Mouse (Mus musculus) G1E (cell line): ENCODE measurements around the gene Ppef2.

Experiments
- CTCF ChIP-seq: IDR thresholded peaks from 2 replicates; pipeline ENCODE4 v1.5.1; 2012; ENCODE audit warnings: low read depth, low read length, inconsistent platforms, mixed read lengths
- POLR2AphosphoS5 ChIP-seq: IDR thresholded peaks from 2 replicates; pipeline ENCODE4 v1.6.1; 2012; ENCODE audit warnings: low read depth, low read length, inconsistent platforms; ENCODE audit not compliant: insufficient replicate concordance

DNA sequence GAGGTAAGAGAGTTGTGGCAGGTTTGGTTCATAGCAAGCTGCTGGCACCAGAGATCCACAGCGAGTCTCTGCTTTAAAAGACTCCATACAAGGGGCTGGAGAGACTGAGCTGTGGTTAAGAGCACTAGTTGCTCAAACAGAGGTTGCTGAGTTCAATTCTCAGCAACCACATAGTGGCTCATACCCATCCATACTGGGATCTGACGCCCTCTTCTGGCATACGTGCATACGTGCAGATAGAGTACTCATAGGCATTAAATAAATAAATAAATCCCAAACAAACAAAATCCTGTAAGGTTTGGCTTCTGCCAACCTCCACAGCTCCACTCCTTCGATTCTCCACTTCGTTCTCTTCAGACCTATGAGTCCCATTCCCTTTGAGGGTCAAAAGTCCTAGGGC lies 4.0 kb downstream of the Ppef2 start:
- no peak for TF ChIP-seq CTCF
- TF ChIP-seq POLR2AphosphoS5, result no peak
